Mouse (Mus musculus) thymus, adult 2 months (tissue): ENCODE results near the gene Epha3. TPM values are rescaled to one million over a fixed set of nuclear protein-coding genes. Genes with fewer than 3 reads are reported as not detected.

ENCODE experiments used
- DNase-seq: peaks from one replicate; pipeline ENCODE4 v3.0.0; 2021
- H3K27ac ChIP-seq: fragments of 200-500 bp; 2 replicates; pipeline ENCODE4 v1.5.1; 2012; ENCODE audit warnings: low read length, control low read depth; ENCODE audit not compliant: control insufficient read depth, insufficient read depth
- H3K27me3 ChIP-seq: fragments of 200-500 bp; 2 replicates; pipeline ENCODE4 v1.6.1; 2012; ENCODE audit warnings: mild to moderate bottlenecking, low read length, moderate library complexity, mixed read lengths; ENCODE audit not compliant: control insufficient read depth, insufficient read depth
- H3K36me3 ChIP-seq: fragments of 200-500 bp; 2 replicates; pipeline ENCODE4 v1.6.1; 2012; ENCODE audit warnings: mild to moderate bottlenecking, low read length, moderate library complexity; ENCODE audit not compliant: control insufficient read depth, insufficient read depth
- H3K4me1 ChIP-seq: fragments of 200-500 bp; replicated peaks from 2 replicates; pipeline ENCODE4 v1.6.1; 2012; ENCODE audit warnings: low read length; ENCODE audit not compliant: control insufficient read depth, insufficient read depth
- H3K4me3 ChIP-seq: fragments of 200-500 bp; 2 replicates; pipeline ENCODE4 v1.5.1; 2012; ENCODE audit warnings: mild to moderate bottlenecking, low read length, control low read depth, moderate library complexity; ENCODE audit not compliant: control insufficient read depth, insufficient read depth
- CTCF ChIP-seq: fragments of 200-500 bp; IDR thresholded peaks from 2 replicates; pipeline ENCODE4 v1.5.1; 2012; ENCODE audit warnings: mild to moderate bottlenecking, control low read depth, low read length, moderate library complexity, borderline replicate concordance; ENCODE audit not compliant: control insufficient read depth, poor library complexity, insufficient read depth; ENCODE audit errors: extremely low read depth
- POLR2A ChIP-seq: fragments of 200-500 bp; IDR thresholded peaks from 2 replicates; pipeline ENCODE4 v1.6.1; 2012; ENCODE audit warnings: mild to moderate bottlenecking, low read length, control low read depth, moderate library complexity; ENCODE audit not compliant: control insufficient read depth, poor library complexity, insufficient read depth; ENCODE audit errors: extremely low read depth
- WGBS: fragments of 180-500 bp; shearing (Covaris S2); methylation state at CpG from one replicate; pipeline ENCODE4 v1.1.7; 2018; 5-methylcytosine and 5-hydroxymethylcytosine counted together
- polyA plus RNA-seq: library from polyadenylated mRNA; depleted of rRNA; stranded (reverse); fragments of >200 nt; gene quantifications from 2 replicates; pipeline ENCODE4 v1.2.3, GENCODE M21; 2012

The Epha3 gene
- polyA plus RNA-seq, 1 experiment = 1.00 TPM

GRCm38 (mm10) chr16:63642641-63643040 is 221.3 kb downstream of the Epha3 start:
- H3K4me1 ChIP-seq = no peaks in the 10 kb centered on the region
- no peaks in the 10 kb centered on the region for H3K36me3 ChIP-seq
- no peak overlapping the region for H3K27ac ChIP-seq
- H3K4me3 ChIP-seq = no peak overlapping the region
- WGBS = 84% methylated on average over 2 of the region's 2 CpGs
- H3K27me3 ChIP-seq = no peaks in the 10 kb centered on the region
- TF ChIP-seq CTCF = no peak
- no peak for TF ChIP-seq POLR2A
- no peak for DNase-seq

- no peak overlapping the region for H3K4me3 ChIP-seq
- no peaks in the 10 kb centered on the region for H3K27me3 ChIP-seq
- no peaks in the 10 kb centered on the region for H3K4me1 ChIP-seq
- DNase-seq = no peak
- H3K36me3 ChIP-seq = no peaks in the 10 kb centered on the region
- 85% methylated on average over 3 of the region's 3 CpGs for whole genome bisulfite sequencing
- no peak overlapping the region for H3K27ac ChIP-seq
- TF ChIP-seq CTCF = no peak
- TF ChIP-seq POLR2A = no peak
These were observed 222.4 kb downstream of the Epha3 start for GRCm38 (mm10) chr16:63641603-63642002.

- Histone ChIP-seq H3K27me3 (no peaks in the 10 kb centered on the region), H3K27ac (no peak overlapping the region), H3K4me1 (no peaks in the 10 kb centered on the region), H3K4me3 (no peak overlapping the region), H3K36me3 (no peaks in the 10 kb centered on the region)
- TF ChIP-seq CTCF = no peak
- no peak for TF ChIP-seq POLR2A
- WGBS = 51% methylated on average over 6 of the region's 6 CpGs
- no peak for DNase-seq
These were observed 225.3 kb downstream of the Epha3 start for GRCm38 (mm10) chr16:63638701-63639100.

DNA sequence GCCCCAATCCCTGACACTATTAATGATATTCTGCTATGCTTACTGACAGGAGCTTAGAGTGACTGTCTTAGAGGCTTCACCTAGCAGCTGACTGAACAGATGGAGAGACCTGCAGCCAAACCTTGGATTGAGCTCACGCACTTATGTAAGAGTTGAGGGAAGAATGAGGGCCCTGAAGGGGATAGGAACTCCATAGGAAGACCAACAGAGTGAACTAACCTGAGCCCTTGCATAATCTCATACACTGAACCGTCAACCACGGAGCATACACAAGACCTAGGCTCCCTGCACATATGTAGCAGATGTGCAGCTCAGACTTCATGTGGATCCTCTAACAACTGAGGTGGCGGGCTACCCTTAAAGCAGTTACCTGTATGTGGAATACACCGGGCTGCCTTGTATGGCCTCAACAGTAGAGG is 230.2 kb downstream of the Epha3 start:
- TF ChIP-seq CTCF = no peak
- no peak for TF ChIP-seq POLR2A
- no peak overlapping the region for H3K4me3 ChIP-seq
- DNase-seq = no peak
- no peak overlapping the region for H3K27ac ChIP-seq
- 91% methylated on average over 5 of the region's 5 CpGs for WGBS
- H3K36me3 ChIP-seq = no peaks in the 10 kb centered on the region
- no peaks in the 10 kb centered on the region for H3K27me3 ChIP-seq
- no peaks in the 10 kb centered on the region for H3K4me1 ChIP-seq

GRCm38 (mm10) chr16:63625229-63625628 is 238.7 kb downstream of the Epha3 start:
- DNase-seq = no peak
- Histone ChIP-seq H3K4me1 (no peaks in the 10 kb centered on the region), H3K27me3 (no peaks in the 10 kb centered on the region), H3K36me3 (no peaks in the 10 kb centered on the region), H3K27ac (no peak overlapping the region), H3K4me3 (no peak overlapping the region)
- TF ChIP-seq POLR2A (no peak), CTCF (no peak)

GRCm38 (mm10) chr16:63621845-63622244 is 242.1 kb downstream of the Epha3 start:
- H3K4me1 ChIP-seq = no peaks in the 10 kb centered on the region
- no peak for TF ChIP-seq POLR2A
- TF ChIP-seq CTCF = no peak
- no peak for DNase-seq
- H3K27me3 ChIP-seq = no peaks in the 10 kb centered on the region
- whole genome bisulfite sequencing = 88% methylated on average over 6 of the region's 6 CpGs
- H3K36me3 ChIP-seq = no peaks in the 10 kb centered on the region
- H3K27ac ChIP-seq = no peak overlapping the region
- no peak overlapping the region for H3K4me3 ChIP-seq

GRCm38 (mm10) chr16:63615396-63615795 is 248.6 kb downstream of the Epha3 start:
- Histone ChIP-seq H3K36me3 (no peaks in the 10 kb centered on the region), H3K4me3 (no peak overlapping the region), H3K27ac (no peak overlapping the region), H3K27me3 (no peaks in the 10 kb centered on the region), H3K4me1 (no peaks in the 10 kb centered on the region)
- 91% methylated on average over 3 of the region's 3 CpGs for WGBS
- TF ChIP-seq CTCF (no peak), POLR2A (no peak)
- DNase-seq = no peak
